Mouse (Mus musculus): ENCODE results near the gene Grcc10. TPM values are rescaled to one million over a fixed set of nuclear protein-coding genes. Genes with fewer than 3 reads are reported as not detected.

Grcc10 gene
- polyA plus RNA-seq, 1 experiment, result 329 TPM

DNA sequence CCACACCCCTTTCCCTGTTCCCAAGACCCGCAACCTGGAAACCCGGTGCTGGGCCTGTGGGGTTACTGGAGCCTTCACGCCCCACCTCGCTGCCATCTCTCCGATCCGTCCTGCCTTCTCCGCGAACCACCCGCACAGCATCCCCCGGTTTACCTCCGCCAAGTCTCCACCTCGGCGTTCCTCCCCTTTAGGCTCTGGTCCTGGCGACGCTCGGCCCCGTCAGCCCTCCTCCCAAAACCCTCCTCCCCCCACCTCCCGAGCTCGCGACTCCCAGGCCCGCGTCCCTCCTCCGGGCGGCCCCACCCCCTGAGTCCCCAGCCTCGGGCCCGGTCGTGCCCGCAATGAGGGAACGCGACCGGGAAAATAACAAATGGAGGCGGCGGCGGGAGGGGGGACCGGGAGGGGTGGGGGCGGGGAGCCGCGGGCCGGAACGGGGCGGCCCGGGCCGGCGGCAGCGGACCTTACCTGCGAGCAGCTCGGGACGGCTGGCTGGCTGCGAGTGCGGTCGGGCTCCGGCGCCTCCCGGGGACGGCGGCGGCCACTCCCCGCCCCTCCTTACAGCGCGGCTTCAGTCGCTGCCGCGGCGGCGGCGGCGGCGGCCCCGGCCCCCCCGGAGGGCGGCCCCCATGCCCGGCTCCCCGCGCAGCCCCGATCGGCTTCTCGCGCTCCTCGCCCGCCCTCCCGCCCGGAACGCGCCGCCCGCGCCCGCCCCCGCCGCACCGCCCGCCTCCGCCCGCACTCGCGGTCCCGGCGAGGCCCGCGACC, 14.8 kb upstream of the Grcc10 start, which contains the start of the genes Gm45234 and Atn1:
Gene Gm45234 (minus strand): TSS at position 191 of the 765 bp plus-strand sequence.
Gene Atn1 (minus strand): TSS at position 694 of the 765 bp plus-strand sequence.
- 2% methylated on average over 68 of the region's 100 CpGs for WGBS
- Histone ChIP-seq H3K27ac (ENCODE audit: insufficient read depth, low read length) (peak within 1 kb of the TSS; percentile 96), H3K4me1 (ENCODE audit: control insufficient read depth, insufficient read depth, low read length) (peaks cover 7% of the 10 kb centered on the region), H3K4me3 (replicated peaks; ENCODE audit: insufficient read depth, low read depth, low read length) (peak within 1 kb of the TSS; percentile 95), H3K27me3 (ENCODE audit: control insufficient read depth, insufficient read depth, low read length) (no peaks in the 10 kb centered on the region)
- peak; percentile 78 to 81 for DNase-seq
- no peak for TF ChIP-seq CTCF (IDR thresholded peaks at IDR 0.05; ENCODE audit: borderline replicate concordance, insufficient read depth, low read depth, low read length)
- 0 out of 2 replicates have a peak, but pooled peaks have one; percentile 31 for TF ChIP-seq POLR2A (IDR thresholded peaks at IDR 0.05; ENCODE audit: borderline replicate concordance, insufficient read depth, low read length)

DNA sequence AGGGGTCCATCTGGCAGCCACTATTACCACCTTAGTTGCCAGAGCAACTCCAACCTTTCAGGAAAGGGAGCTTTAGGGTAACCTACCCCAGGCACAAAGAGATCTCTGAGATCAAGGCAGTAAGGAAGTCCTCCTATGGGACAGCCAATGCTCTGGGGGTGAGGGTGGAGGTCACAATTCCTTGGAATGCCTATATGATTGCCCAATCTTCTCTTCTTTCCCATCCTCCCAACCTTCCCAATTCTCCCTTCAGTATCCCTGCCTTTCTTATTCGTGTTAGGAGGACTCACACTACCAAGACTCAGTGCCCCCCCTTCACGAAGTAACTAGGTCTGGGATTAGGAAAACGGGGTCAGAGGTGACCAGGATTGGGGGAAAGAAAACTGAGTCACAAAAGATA, 14.1 kb upstream of the Grcc10 start:
- H3K4me3 ChIP-seq (replicated peaks; ENCODE audit: insufficient read depth, low read depth, low read length), result peak overlapping the region; percentile 95
- H3K4me1 ChIP-seq (ENCODE audit: control insufficient read depth, insufficient read depth, low read length), result peaks cover 7% of the 10 kb centered on the region
- DNase-seq, result no peak
- 1% methylated on average over 3 of the region's 3 CpGs for WGBS
- peak overlapping the region; percentile 85; the same call in 1 of the 2 replicates for H3K27ac ChIP-seq (ENCODE audit: insufficient read depth, low read length)
- TF ChIP-seq POLR2A (IDR thresholded peaks at IDR 0.05; ENCODE audit: borderline replicate concordance, insufficient read depth, low read length) (no peak), CTCF (IDR thresholded peaks at IDR 0.05; ENCODE audit: borderline replicate concordance, insufficient read depth, low read depth, low read length) (no peak)
- no peaks in the 10 kb centered on the region for H3K27me3 ChIP-seq (ENCODE audit: control insufficient read depth, insufficient read depth, low read length)

DNA sequence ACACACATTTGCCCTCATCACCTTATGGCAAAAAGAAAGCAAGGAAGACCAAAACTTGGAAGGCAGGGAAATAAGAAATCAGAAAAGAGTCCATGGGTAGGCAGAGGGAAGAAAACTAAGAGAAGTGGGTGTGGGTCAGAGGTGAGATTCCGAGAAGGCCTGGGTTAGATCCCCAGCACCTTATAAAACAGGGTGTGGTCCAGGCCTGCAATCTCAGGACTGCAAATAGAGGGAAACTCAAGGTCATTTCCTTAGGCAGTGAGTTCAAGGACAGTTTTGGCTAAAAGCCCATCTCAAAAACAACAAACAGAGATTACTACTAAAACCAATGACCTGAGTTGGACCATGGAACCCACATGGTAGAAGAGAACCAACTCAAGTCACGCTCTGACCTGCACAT, 12.7 kb upstream of the Grcc10 start:
- H3K27ac ChIP-seq (ENCODE audit: insufficient read depth, low read length), result no peak overlapping the region
- WGBS, result 78% methylated on average over 2 of the region's 2 CpGs
- DNase-seq, result peak in 1 of 2 experiments; percentile 17
- no peak for TF ChIP-seq CTCF (IDR thresholded peaks at IDR 0.05; ENCODE audit: borderline replicate concordance, insufficient read depth, low read depth, low read length)
- TF ChIP-seq POLR2A (IDR thresholded peaks at IDR 0.05; ENCODE audit: borderline replicate concordance, insufficient read depth, low read length), result no peak
- no peak overlapping the region for H3K4me3 ChIP-seq (replicated peaks; ENCODE audit: insufficient read depth, low read depth, low read length)
- no peaks in the 10 kb centered on the region for H3K27me3 ChIP-seq (ENCODE audit: control insufficient read depth, insufficient read depth, low read length)
- peaks cover 6% of the 10 kb centered on the region for H3K4me1 ChIP-seq (ENCODE audit: control insufficient read depth, insufficient read depth, low read length)

DNA sequence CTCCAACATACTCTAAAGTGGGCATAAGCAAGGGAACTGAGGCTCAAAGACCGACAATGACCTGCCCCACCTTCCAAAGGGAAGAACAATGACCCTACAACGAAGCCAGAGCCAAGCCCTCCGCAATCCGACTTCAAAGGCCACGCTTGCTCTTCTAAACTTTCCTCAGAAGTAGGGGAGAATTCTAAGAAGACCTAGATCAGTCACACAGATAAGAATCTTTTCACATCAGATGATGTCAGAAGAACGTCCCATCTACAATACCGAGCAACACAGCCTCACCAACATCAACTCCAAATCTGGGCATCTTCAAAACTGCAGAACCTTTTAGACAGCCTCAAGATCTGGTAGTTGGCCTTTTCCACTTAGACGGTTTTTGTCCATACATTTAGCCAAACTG, 9.2 kb upstream of the Grcc10 start:
- Histone ChIP-seq H3K27ac (ENCODE audit: insufficient read depth, low read length) (no peak overlapping the region), H3K4me1 (ENCODE audit: control insufficient read depth, insufficient read depth, low read length) (peaks cover 9% of the 10 kb centered on the region), H3K27me3 (ENCODE audit: control insufficient read depth, insufficient read depth, low read length) (no peaks in the 10 kb centered on the region), H3K4me3 (replicated peaks; ENCODE audit: insufficient read depth, low read depth, low read length) (no peak overlapping the region)
- TF ChIP-seq POLR2A (IDR thresholded peaks at IDR 0.05; ENCODE audit: borderline replicate concordance, insufficient read depth, low read length) (no peak), CTCF (IDR thresholded peaks at IDR 0.05; ENCODE audit: borderline replicate concordance, insufficient read depth, low read depth, low read length) (no peak)
- no peak for DNase-seq
- 80% methylated on average over 8 of the region's 8 CpGs for WGBS

DNA sequence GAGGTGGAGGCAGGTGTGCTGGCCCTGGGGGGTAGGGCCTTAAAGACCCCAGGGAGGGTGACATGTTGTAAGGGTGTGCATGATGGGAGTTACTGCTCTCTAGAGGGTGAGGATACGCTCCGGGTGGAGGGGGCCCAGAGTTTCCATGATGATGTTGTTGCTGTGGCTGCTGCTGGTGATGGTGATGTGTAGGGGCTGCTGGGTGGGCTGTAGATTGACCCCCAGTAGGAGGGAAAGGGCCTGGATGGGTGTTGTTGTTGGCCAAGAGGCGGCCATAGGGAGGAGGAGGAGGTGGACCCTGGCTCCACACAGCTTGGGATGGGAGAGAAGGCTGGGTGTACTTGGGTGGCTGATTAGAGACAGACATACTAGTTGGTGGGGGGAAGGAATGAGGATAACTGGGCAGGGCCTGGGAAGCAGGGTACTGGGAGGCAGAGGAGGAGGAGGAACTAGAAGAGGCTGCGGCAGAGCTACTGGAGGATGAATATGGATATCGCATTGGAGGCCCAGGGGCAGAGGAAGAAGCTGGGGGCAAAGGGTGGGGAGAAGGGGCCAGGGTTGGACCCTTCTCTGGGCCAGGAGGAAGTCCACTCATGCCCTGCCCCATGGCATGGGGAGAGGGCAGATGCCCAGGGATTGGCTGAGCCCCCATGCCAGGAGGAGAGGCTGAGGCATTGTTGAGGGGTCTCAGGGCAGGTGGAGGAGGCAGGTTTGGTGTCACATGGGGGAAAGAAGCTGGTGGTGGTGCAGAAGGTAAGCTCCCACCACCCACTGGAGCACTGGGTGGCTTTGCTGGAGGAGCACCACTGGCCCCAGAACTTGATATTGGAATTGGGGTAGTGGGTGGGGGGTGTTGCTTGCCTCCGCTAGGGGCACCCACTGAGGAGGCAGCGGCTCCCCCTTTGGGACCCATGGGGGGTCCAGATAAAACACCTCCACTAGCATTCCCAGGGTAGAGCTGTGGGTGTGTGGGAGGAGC, 5.8 kb upstream of the Grcc10 start:
- H3K27ac ChIP-seq (ENCODE audit: insufficient read depth, low read length), result no peak overlapping the region
- DNase-seq, result peak; percentile 25 to 43
- WGBS, result 75% methylated on average over 7 of the region's 7 CpGs
- peaks cover 14% of the 10 kb centered on the region for H3K4me1 ChIP-seq (ENCODE audit: control insufficient read depth, insufficient read depth, low read length)
- H3K4me3 ChIP-seq (replicated peaks; ENCODE audit: insufficient read depth, low read depth, low read length), result no peak overlapping the region
- TF ChIP-seq CTCF (IDR thresholded peaks at IDR 0.05; ENCODE audit: borderline replicate concordance, insufficient read depth, low read depth, low read length), result no peak
- no peak for TF ChIP-seq POLR2A (IDR thresholded peaks at IDR 0.05; ENCODE audit: borderline replicate concordance, insufficient read depth, low read length)
- H3K27me3 ChIP-seq (ENCODE audit: control insufficient read depth, insufficient read depth, low read length), result no peaks in the 10 kb centered on the region

DNA sequence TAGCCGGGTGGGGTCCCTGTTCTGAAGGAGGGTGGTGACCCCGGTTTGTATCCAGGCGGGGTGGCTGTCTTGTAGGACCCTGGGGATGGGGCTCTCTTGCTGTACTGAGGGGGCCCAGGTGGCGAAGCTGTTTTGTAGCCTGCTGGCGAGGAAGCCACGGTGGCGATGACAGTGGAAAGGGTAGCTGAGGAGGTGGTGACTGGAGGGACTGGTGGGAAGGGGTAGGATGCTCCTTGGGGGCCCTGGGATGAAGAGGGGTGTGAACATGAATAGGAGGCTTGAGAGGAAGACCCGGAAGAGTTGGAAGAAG, 5.1 kb upstream of the Grcc10 start:
- DNase-seq, result no peak
- Histone ChIP-seq H3K4me3 (replicated peaks; ENCODE audit: insufficient read depth, low read depth, low read length) (peak overlapping the region; percentile 54), H3K27me3 (ENCODE audit: control insufficient read depth, insufficient read depth, low read length) (no peaks in the 10 kb centered on the region), H3K27ac (ENCODE audit: insufficient read depth, low read length) (peak overlapping the region; percentile 17), H3K4me1 (ENCODE audit: control insufficient read depth, insufficient read depth, low read length) (peaks cover 14% of the 10 kb centered on the region)
- WGBS, result 6% methylated on average over 8 of the region's 8 CpGs
- TF ChIP-seq POLR2A (IDR thresholded peaks at IDR 0.05; ENCODE audit: borderline replicate concordance, insufficient read depth, low read length) (no peak), CTCF (IDR thresholded peaks at IDR 0.05; ENCODE audit: borderline replicate concordance, insufficient read depth, low read depth, low read length) (no peak)

DNA sequence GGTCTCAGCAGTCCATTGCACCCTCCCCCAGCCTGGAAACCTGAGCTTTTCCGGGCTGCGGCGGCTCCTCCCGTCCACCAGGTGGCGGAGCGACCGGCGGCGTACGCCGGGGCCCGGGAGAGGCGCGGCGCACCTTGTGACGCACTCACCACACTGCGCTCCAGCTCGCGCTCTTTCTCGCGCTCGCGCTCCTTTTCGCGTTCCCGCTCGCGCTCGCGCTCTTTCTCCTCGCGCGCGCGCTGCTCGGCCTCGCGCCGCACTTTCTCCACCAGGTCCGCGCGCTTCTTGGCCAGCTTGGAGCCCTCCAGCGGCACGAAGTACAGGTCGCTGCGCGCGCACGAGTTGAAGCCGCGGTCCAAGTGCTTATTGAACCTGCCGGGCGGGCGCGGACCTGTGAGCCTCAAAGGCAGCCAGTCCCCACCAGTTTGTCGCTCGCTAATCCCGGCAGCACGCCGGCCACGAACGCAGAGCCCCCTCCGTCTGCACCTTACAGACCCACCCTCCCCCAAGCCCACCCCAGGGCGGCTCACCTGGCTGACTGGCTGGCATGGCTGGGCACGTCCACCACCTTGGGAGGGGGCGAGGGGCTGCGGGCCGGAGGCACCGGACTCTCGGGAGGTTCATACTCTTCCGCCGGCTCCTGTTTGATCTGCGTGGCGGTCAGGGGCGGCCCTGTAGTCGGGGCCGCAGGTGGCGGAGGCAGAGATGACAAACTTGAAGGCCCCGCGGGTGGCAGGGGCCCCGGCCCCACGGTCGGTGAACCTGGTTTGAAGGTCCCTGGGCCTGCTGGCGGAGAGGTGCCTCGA, 4.5 kb upstream of the Grcc10 start:
- peak overlapping the region; percentile 79 for H3K27ac ChIP-seq (ENCODE audit: insufficient read depth, low read length)
- peak; percentile 76 for TF ChIP-seq CTCF (IDR thresholded peaks at IDR 0.05; ENCODE audit: borderline replicate concordance, insufficient read depth, low read depth, low read length)
- TF ChIP-seq POLR2A (IDR thresholded peaks at IDR 0.05; ENCODE audit: borderline replicate concordance, insufficient read depth, low read length), result peak; percentile 67
- 2% methylated on average over 85 of the region's 85 CpGs for WGBS
- peak overlapping the region; percentile 54 for H3K4me3 ChIP-seq (replicated peaks; ENCODE audit: insufficient read depth, low read depth, low read length)
- DNase-seq, result peak; percentile 96 to 97
- no peaks in the 10 kb centered on the region for H3K27me3 ChIP-seq (ENCODE audit: control insufficient read depth, insufficient read depth, low read length)
- peaks cover 14% of the 10 kb centered on the region for H3K4me1 ChIP-seq (ENCODE audit: control insufficient read depth, insufficient read depth, low read length)

Data from cerebellum, adult 2 months (tissue).